Mouse (Mus musculus) lung, embryonic 16.5 days (tissue): ENCODE results near the gene Otogl. TPM values are rescaled to one million over a fixed set of nuclear protein-coding genes. Genes with fewer than 3 reads are reported as not detected.

Source experiments
- ATAC-seq: fragments of 200-750 bp; cut with Nextera tagmentation; 2 replicates; pipeline ENCODE4 v1.8.0; 2017; ENCODE audit warnings: low read depth, mild to moderate bottlenecking, moderate library complexity
- H3K27ac ChIP-seq: fragments of 300-500 bp; sonication (generic); 2 replicates; pipeline ENCODE4 v1.5.1; 2014; ENCODE audit warnings: mild to moderate bottlenecking, control low read depth, low read length
- H3K27me3 ChIP-seq: fragments of 300-500 bp; sonication (generic); 2 replicates; pipeline ENCODE4 v1.6.1; 2014; ENCODE audit warnings: low read depth, low read length, mixed read lengths; ENCODE audit not compliant: control insufficient read depth, insufficient read depth
- H3K36me3 ChIP-seq: fragments of 300-500 bp; sonication (generic); 2 replicates; pipeline ENCODE4 v1.6.1; 2014; ENCODE audit warnings: low read length; ENCODE audit not compliant: control insufficient read depth, insufficient read depth
- H3K4me1 ChIP-seq: fragments of 300-500 bp; sonication (generic); replicated peaks from 2 replicates; pipeline ENCODE4 v1.6.1; 2014; ENCODE audit warnings: low read length, mixed read lengths; ENCODE audit not compliant: control insufficient read depth, insufficient read depth
- H3K4me2 ChIP-seq: fragments of 300-500 bp; sonication (generic); 2 replicates; pipeline ENCODE4 v1.6.1; 2014; ENCODE audit warnings: low read depth, low read length, control low read depth
- H3K4me3 ChIP-seq: fragments of 300-500 bp; sonication (generic); 2 replicates; pipeline ENCODE4 v1.5.1; 2014; ENCODE audit warnings: mild to moderate bottlenecking, low read length, control low read depth
- H3K9ac ChIP-seq: fragments of 300-500 bp; sonication (generic); 2 replicates; pipeline ENCODE4 v1.6.1; 2014; ENCODE audit warnings: low read length, control low read depth
- H3K9me3 ChIP-seq: fragments of 300-500 bp; sonication (generic); 2 replicates; pipeline ENCODE4 v1.6.1; 2016; ENCODE audit warnings: low read length; ENCODE audit not compliant: control insufficient read depth
- WGBS: fragments of 180-500 bp; shearing (Covaris S2); extraction: QIAGEN DNeasy Blood & Tissue Kit; methylation state at CpG from one replicate; pipeline ENCODE4 v1.1.7; 2014; 5-methylcytosine and 5-hydroxymethylcytosine counted together
- polyA plus RNA-seq: library from polyadenylated mRNA; unstranded; fragments of >200 nt; fragmentation: Nextera tagmentation; extraction: Ambion mirVana; gene quantifications from 2 replicates; pipeline ENCODE4 v1.2.1, GENCODE M21; 2015

The Otogl gene
- polyA plus RNA-seq: 0.06 and 0.21 TPM in 2 replicates

- Histone ChIP-seq H3K36me3 (no peaks in the 10 kb centered on the region), H3K4me1 (no peaks in the 10 kb centered on the region), H3K9me3 (peaks cover 4% of the 10 kb centered on the region; the same call in 1 of the 2 replicates), H3K4me2 (no peak within 1 kb of the TSS), H3K27ac (no peak within 1 kb of the TSS), H3K9ac (no peak within 1 kb of the TSS), H3K27me3 (no peaks in the 10 kb centered on the region), H3K4me3 (no peak within 1 kb of the TSS)
- WGBS: 64% methylated on average over 7 of the region's 7 CpGs
- no peak for ATAC-seq
Observed at GRCm38 (mm10) chr10:107912084-107912573, at the start of gene Otogl. TSS of gene Otogl (minus strand) at chr10:107912134.

GRCm38 (mm10) chr10:107956588-107956987 lies 44.7 kb upstream of the Otogl start:
- Histone ChIP-seq H3K27me3 (no peaks in the 10 kb centered on the region), H3K4me3 (no peak overlapping the region), H3K9me3 (no peaks in the 10 kb centered on the region), H3K4me2 (no peak overlapping the region), H3K4me1 (no peaks in the 10 kb centered on the region), H3K9ac (no peak overlapping the region), H3K27ac (no peak overlapping the region), H3K36me3 (no peaks in the 10 kb centered on the region)
- 44% methylated on average over 5 of the region's 5 CpGs for WGBS
- ATAC-seq: 0 out of 2 replicates have a peak, but pooled peaks have one; percentile 52

GRCm38 (mm10) chr10:107954444-107954843 lies 42.5 kb upstream of the Otogl start:
- Histone ChIP-seq H3K9me3 (no peaks in the 10 kb centered on the region), H3K36me3 (no peaks in the 10 kb centered on the region), H3K27me3 (no peaks in the 10 kb centered on the region), H3K4me3 (no peak overlapping the region), H3K9ac (no peak overlapping the region), H3K4me2 (no peak overlapping the region), H3K27ac (no peak overlapping the region), H3K4me1 (no peaks in the 10 kb centered on the region)
- 47% methylated on average over 6 of the region's 6 CpGs for WGBS
- peak; percentile 61; the same call in 1 of the 2 replicates for ATAC-seq

GRCm38 (mm10) chr10:107951596-107951995 lies 39.7 kb upstream of the Otogl start:
- Histone ChIP-seq H3K9ac (no peak overlapping the region), H3K9me3 (no peaks in the 10 kb centered on the region), H3K36me3 (no peaks in the 10 kb centered on the region), H3K27me3 (no peaks in the 10 kb centered on the region), H3K4me2 (no peak overlapping the region), H3K4me1 (no peaks in the 10 kb centered on the region), H3K27ac (no peak overlapping the region), H3K4me3 (no peak overlapping the region)
- no peak for ATAC-seq
- 81% methylated on average over 6 of the region's 6 CpGs for WGBS

- Histone ChIP-seq H3K4me3 (no peak overlapping the region), H3K4me1 (no peaks in the 10 kb centered on the region), H3K27me3 (no peaks in the 10 kb centered on the region), H3K36me3 (no peaks in the 10 kb centered on the region), H3K4me2 (no peak overlapping the region), H3K9ac (no peak overlapping the region), H3K9me3 (no peaks in the 10 kb centered on the region), H3K27ac (no peak overlapping the region)
- no peak for ATAC-seq
- 89% methylated on average over 5 of the region's 5 CpGs for WGBS
Observed at GRCm38 (mm10) chr10:107949945-107950344, 38.0 kb upstream of the Otogl start.

DNA sequence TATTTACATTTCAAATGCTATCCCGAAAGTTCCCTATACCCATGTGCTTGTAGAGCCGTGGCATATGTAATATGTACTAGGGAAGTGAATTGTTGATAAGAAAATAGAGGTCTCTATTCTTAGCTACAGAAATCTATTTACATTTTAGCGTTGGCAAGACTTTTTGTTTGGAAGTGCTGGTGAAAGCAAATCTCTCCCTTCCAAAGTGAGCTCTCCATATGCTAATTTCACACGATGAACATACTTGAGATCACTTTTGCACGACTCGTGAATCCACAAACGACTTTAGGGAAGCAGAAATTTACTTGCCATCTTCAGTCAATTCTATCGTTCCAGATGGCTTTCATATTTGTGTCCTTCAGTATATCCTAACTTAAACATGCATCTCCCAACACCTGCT lies 36.7 kb upstream of the Otogl start:
- H3K4me2 ChIP-seq: no peak overlapping the region
- H3K27ac ChIP-seq: no peak overlapping the region
- H3K36me3 ChIP-seq: no peaks in the 10 kb centered on the region
- no peaks in the 10 kb centered on the region for H3K27me3 ChIP-seq
- no peaks in the 10 kb centered on the region for H3K4me1 ChIP-seq
- no peak overlapping the region for H3K4me3 ChIP-seq
- ATAC-seq: peak; percentile 62; the same call in 1 of the 2 replicates
- WGBS: 50% methylated on average over 8 of the region's 8 CpGs
- H3K9me3 ChIP-seq: no peaks in the 10 kb centered on the region
- no peak overlapping the region for H3K9ac ChIP-seq

DNA sequence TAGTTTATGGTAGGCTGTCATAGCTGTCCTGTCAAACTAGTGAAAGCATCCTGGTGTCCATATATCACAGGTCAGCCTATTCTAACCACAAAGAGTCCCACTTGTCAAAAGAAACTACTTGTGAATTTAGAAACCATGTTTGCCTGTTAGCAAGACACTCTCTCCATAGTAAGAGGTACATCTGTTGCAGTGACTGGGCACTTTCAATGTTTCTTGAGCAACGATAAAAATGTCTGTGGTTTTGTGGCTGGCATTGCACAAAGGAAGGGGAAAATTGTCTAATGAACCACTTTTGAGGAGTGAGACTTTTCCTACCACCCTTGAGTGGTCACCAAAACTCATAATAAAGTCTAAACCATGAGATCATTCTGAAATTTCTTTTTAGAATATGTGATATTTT lies 36.1 kb upstream of the Otogl start:
- no peak for ATAC-seq
- no peaks in the 10 kb centered on the region for H3K9me3 ChIP-seq

DNA sequence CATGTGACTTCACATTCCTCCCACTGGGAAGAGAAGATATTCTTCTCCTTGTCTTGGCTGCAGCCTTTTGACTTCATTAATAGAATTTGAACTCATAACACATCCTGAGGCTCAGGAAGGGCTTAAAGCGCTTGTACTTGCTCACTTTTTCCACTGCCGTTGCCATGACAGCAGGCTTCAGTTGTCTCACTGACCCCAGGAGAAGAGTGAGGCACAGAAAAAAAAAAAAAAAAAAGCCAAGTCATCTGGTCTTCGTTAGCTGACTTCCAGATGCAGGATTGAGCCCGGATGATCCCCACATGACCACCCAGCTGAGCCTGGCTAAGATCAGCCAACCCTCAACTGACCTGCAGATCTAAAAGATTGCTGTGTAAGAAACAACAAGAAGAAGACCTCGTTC lies 34.4 kb upstream of the Otogl start:
- H3K4me2 ChIP-seq: no peak overlapping the region
- H3K36me3 ChIP-seq: no peaks in the 10 kb centered on the region
- 47% methylated on average over 5 of the region's 5 CpGs for WGBS
- H3K4me3 ChIP-seq: no peak overlapping the region
- H3K4me1 ChIP-seq: no peaks in the 10 kb centered on the region
- no peak for ATAC-seq
- no peaks in the 10 kb centered on the region for H3K9me3 ChIP-seq
- no peak overlapping the region for H3K27ac ChIP-seq
- H3K27me3 ChIP-seq: no peaks in the 10 kb centered on the region
- no peak overlapping the region for H3K9ac ChIP-seq

More for the DNA sequence above, 36.1 kb upstream of the Otogl start:
- Histone ChIP-seq H3K4me2 (no peak overlapping the region), H3K9ac (no peak overlapping the region), H3K27ac (no peak overlapping the region), H3K4me1 (no peaks in the 10 kb centered on the region), H3K27me3 (no peaks in the 10 kb centered on the region), H3K36me3 (no peaks in the 10 kb centered on the region), H3K4me3 (no peak overlapping the region)
- WGBS: 58% methylated on average over 1 of the region's 1 CpGs

DNA sequence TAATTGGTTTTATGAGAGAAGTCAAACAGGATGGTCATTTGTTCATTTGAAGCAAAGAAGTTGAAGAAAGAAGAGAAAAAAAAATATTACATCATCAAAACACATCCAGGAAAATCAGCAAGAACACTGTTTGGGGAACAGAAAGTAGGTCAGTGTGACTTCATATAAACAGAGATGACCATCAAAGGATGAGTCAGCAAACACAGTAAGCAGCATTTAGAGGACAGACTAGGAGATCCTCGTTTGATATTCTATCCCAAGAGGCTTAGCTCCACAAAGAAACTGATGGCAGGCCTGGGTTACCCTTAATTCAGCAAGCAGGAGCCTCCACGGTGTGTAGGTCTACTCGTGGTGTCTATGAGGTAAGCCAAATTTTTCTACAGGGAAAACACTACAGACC lies 31.9 kb upstream of the Otogl start:
- Histone ChIP-seq H3K4me2 (no peak overlapping the region), H3K4me1 (no peaks in the 10 kb centered on the region), H3K36me3 (no peaks in the 10 kb centered on the region), H3K4me3 (no peak overlapping the region), H3K9me3 (no peaks in the 10 kb centered on the region), H3K27ac (no peak overlapping the region), H3K9ac (no peak overlapping the region), H3K27me3 (no peaks in the 10 kb centered on the region)
- WGBS: 75% methylated on average over 3 of the region's 3 CpGs
- no peak for ATAC-seq
